17 mouse cellular contexts compared by ENCODE assay signal in genomic region chr4:114651606-114652005, GRCm38 (mm10).
DNase-seq lines count a peak whose midpoint lies in the region; TF ChIP-seq lines count a peak whose summit lies in the region.
"Had no signal": no experiment of that assay in that cellular context is flagged by ENCODE, and none has a peak within 500 bp of the region (broad histone marks: within the 10 kb centered on the region; RNA-seq: fewer than 3 reads in every experiment).

No protein-coding gene starts in this region.

- no peaks in the 10 kb centered on the region for H3K4me1 ChIP-seq in kidney, adult 2 months (ENCODE audit: control insufficient read depth, insufficient read depth, low read length)
- H3K4me1 ChIP-seq in bone marrow, adult 2 months (ENCODE audit: control insufficient read depth, insufficient read depth, low read length): peaks cover 2% of the 10 kb centered on the region; the same call in 1 of the 2 replicates

- DNase-seq in cerebellum, adult 11-12 months: peak; percentile 19
- no peak for DNase-seq in cerebellum, adult 9-10 months
- DNase-seq in kidney, adult 2 months: peak; percentile 19
- DNase-seq in kidney, postnatal 14 days: no peak
- DNase-seq in cerebellum, postnatal 10 days: peak; percentile 78 to 85
- no peak for DNase-seq in urinary bladder, postnatal 4 days (ENCODE audit: low spot score in 2 of 2)
- no peak for DNase-seq in thymus, postnatal 10 days (ENCODE audit: low spot score in 2 of 2)
- DNase-seq: gastrocnemius, postnatal 36 days; thymus, postnatal 36 days had no signal

- TF ChIP-seq CTCF in kidney, adult 2 months (conservative IDR thresholded peaks at IDR 0.05; ENCODE audit: insufficient read depth, insufficient read length, low read depth, low read length): no peak
- TF ChIP-seq CTCF in bone marrow, adult 2 months (IDR thresholded peaks at IDR 0.05; ENCODE audit: control insufficient read depth, insufficient read depth, low read length): no peak

- TF ChIP-seq POLR2A in kidney, adult 2 months (IDR thresholded peaks at IDR 0.05; ENCODE audit: low read depth, low read length): no peak
- no peak for TF ChIP-seq POLR2A in bone marrow, adult 2 months (IDR thresholded peaks at IDR 0.05; ENCODE audit: borderline replicate concordance, control insufficient read depth, low read depth, low read length)

- no peaks in the 10 kb centered on the region for H3K27me3 ChIP-seq in kidney, adult 2 months (replicated peaks; ENCODE audit: control insufficient read depth, insufficient read depth, low read length)

- no peak overlapping the region for H3K27ac ChIP-seq in kidney, adult 2 months (ENCODE audit: insufficient read depth, low read depth, low read length)
- H3K27ac ChIP-seq in bone marrow, adult 2 months (ENCODE audit: control insufficient read depth, insufficient read depth, low read depth, low read length, poor library complexity): peak overlapping the region; percentile 59
- H3K27ac ChIP-seq: embryonic facial prominence, embryonic 10.5 days; forebrain, embryonic 13.5 days; hindbrain, embryonic 14.5 days; intestine, embryonic 15.5 days; liver, embryonic 14.5 days; lung, embryonic 15.5 days; neural tube, embryonic 12.5 days had no signal

- no peak overlapping the region for H3K4me3 ChIP-seq in kidney, adult 2 months (ENCODE audit: insufficient read depth, low read depth, low read length)
- H3K4me3 ChIP-seq in bone marrow, adult 2 months (replicated peaks; ENCODE audit: control insufficient read depth, low read depth, low read length): no peak overlapping the region
- H3K4me3 ChIP-seq: embryonic facial prominence, embryonic 10.5 days; forebrain, embryonic 13.5 days; intestine, embryonic 15.5 days; lung, embryonic 15.5 days; neural tube, embryonic 12.5 days had no signal

- 74% methylated on average over 5 of the region's 5 CpGs for WGBS in kidney, adult 2 months
- WGBS in bone marrow, adult 2 months: 71% methylated on average over 5 of the region's 5 CpGs

- H3K36me3 ChIP-seq in kidney, adult 2 months (ENCODE audit: control insufficient read depth, insufficient read depth, low read length): no peaks in the 10 kb centered on the region
- H3K36me3 ChIP-seq: embryonic facial prominence, embryonic 10.5 days; intestine, embryonic 15.5 days; lung, embryonic 15.5 days; neural tube, embryonic 12.5 days had no signal

Comparison
In these comparisons a context has a peak if more than half of its experiments do, and no peak if none do; other contexts are left out.
1. DNase-seq: peak in cerebellum, adult 11-12 months (single experiment), kidney, adult 2 months (single experiment) and cerebellum, postnatal 10 days (2 of 2); none in cerebellum, adult 9-10 months (single experiment), kidney, postnatal 14 days (single experiment), urinary bladder, postnatal 4 days (0 of 2) and thymus, postnatal 10 days (0 of 2).